Mouse (Mus musculus): Measurements from ENCODE around the gene Pxmp2. TPM values are rescaled to one million over a fixed set of nuclear protein-coding genes. Genes with fewer than 3 reads are reported as not detected.

Gene Pxmp2
- 5.3 and 5.5 TPM in 2 replicates for polyA plus RNA-seq (2014; fragmentation: Nextera tagmentation; extraction: Ambion mirVana)

GRCm38 (mm10) chr5:110285770-110286445 is at the start of gene Pxmp2, which contains the start of gene Pole:
Gene Pxmp2, minus strand, starts transcription at chr5:110286186.
Gene Pole, plus strand, starts transcription at chr5:110286306.
- peak within 1 kb of the TSS; percentile 49 for H3K9ac ChIP-seq (replicated peaks; ENCODE audit: low read depth, low read length)
- 1% methylated on average over 63 of the region's 64 CpGs for WGBS
- H3K27ac ChIP-seq (ENCODE audit: low read length): 0 out of 2 replicates have a peak within 1 kb of the TSS, but pooled peaks have one; percentile 34
- peak; percentile 100 for ATAC-seq (ENCODE audit: insufficient number of reproducible peaks, insufficient read depth, low FRiP score, low read depth)
- no peaks in the 10 kb centered on the region for H3K27me3 ChIP-seq (ENCODE audit: control insufficient read depth, insufficient read depth, low read length)
- peaks cover 7% of the 10 kb centered on the region; the same call in 1 of the 2 replicates for H3K4me1 ChIP-seq (ENCODE audit: control insufficient read depth, insufficient read depth, low read length)
- peaks cover 11% of the 10 kb centered on the region for H3K36me3 ChIP-seq (ENCODE audit: control insufficient read depth, insufficient read depth, low read length)
- no peaks in the 10 kb centered on the region for H3K9me3 ChIP-seq (ENCODE audit: control insufficient read depth, low read depth, low read length)
- H3K4me2 ChIP-seq (replicated peaks; ENCODE audit: low read depth, low read length): peak within 1 kb of the TSS; percentile 91
- H3K4me3 ChIP-seq (ENCODE audit: low read depth, low read length): peak within 1 kb of the TSS; percentile 47

GRCm38 (mm10) chr5:110330508-110330907 is 44.5 kb upstream of the Pxmp2 start:
- H3K27me3 ChIP-seq (ENCODE audit: control insufficient read depth, insufficient read depth, low read length): no peaks in the 10 kb centered on the region
- no peak overlapping the region for H3K4me3 ChIP-seq (ENCODE audit: low read depth, low read length)
- no peak overlapping the region for H3K27ac ChIP-seq (ENCODE audit: low read length)
- H3K36me3 ChIP-seq (ENCODE audit: control insufficient read depth, insufficient read depth, low read length): peaks cover 57% of the 10 kb centered on the region
- WGBS: 77% methylated on average over 3 of the region's 3 CpGs
- H3K9ac ChIP-seq (replicated peaks; ENCODE audit: low read depth, low read length): no peak overlapping the region
- no peaks in the 10 kb centered on the region for H3K9me3 ChIP-seq (ENCODE audit: control insufficient read depth, low read depth, low read length)
- H3K4me2 ChIP-seq (replicated peaks; ENCODE audit: low read depth, low read length): no peak overlapping the region
- ATAC-seq (ENCODE audit: insufficient number of reproducible peaks, insufficient read depth, low FRiP score, low read depth): no peak
- H3K4me1 ChIP-seq (ENCODE audit: control insufficient read depth, insufficient read depth, low read length): no peaks in the 10 kb centered on the region

- Histone ChIP-seq H3K4me2 (replicated peaks; ENCODE audit: low read depth, low read length) (no peak overlapping the region), H3K9ac (replicated peaks; ENCODE audit: low read depth, low read length) (no peak overlapping the region), H3K4me3 (ENCODE audit: low read depth, low read length) (no peak overlapping the region), H3K27ac (ENCODE audit: low read length) (no peak overlapping the region), H3K9me3 (ENCODE audit: control insufficient read depth, low read depth, low read length) (no peaks in the 10 kb centered on the region), H3K36me3 (ENCODE audit: control insufficient read depth, insufficient read depth, low read length) (peaks cover 37% of the 10 kb centered on the region), H3K4me1 (ENCODE audit: control insufficient read depth, insufficient read depth, low read length) (no peaks in the 10 kb centered on the region), H3K27me3 (ENCODE audit: control insufficient read depth, insufficient read depth, low read length) (no peaks in the 10 kb centered on the region)
- ATAC-seq (ENCODE audit: insufficient number of reproducible peaks, insufficient read depth, low FRiP score, low read depth): no peak
- WGBS: 88% methylated on average over 3 of the region's 3 CpGs
Observed at GRCm38 (mm10) chr5:110313127-110313526, 27.1 kb upstream of the Pxmp2 start.

- no peaks in the 10 kb centered on the region for H3K27me3 ChIP-seq (ENCODE audit: control insufficient read depth, insufficient read depth, low read length)
- H3K27ac ChIP-seq (ENCODE audit: low read length): no peak overlapping the region
- H3K36me3 ChIP-seq (ENCODE audit: control insufficient read depth, insufficient read depth, low read length): peaks cover 47% of the 10 kb centered on the region
- H3K9me3 ChIP-seq (ENCODE audit: control insufficient read depth, low read depth, low read length): no peaks in the 10 kb centered on the region
- WGBS: 92% methylated on average over 7 of the region's 7 CpGs
- no peak overlapping the region for H3K9ac ChIP-seq (replicated peaks; ENCODE audit: low read depth, low read length)
- no peak for ATAC-seq (ENCODE audit: insufficient number of reproducible peaks, insufficient read depth, low FRiP score, low read depth)
- no peak overlapping the region for H3K4me2 ChIP-seq (replicated peaks; ENCODE audit: low read depth, low read length)
- no peak overlapping the region for H3K4me3 ChIP-seq (ENCODE audit: low read depth, low read length)
- no peaks in the 10 kb centered on the region for H3K4me1 ChIP-seq (ENCODE audit: control insufficient read depth, insufficient read depth, low read length)
Observed at GRCm38 (mm10) chr5:110308861-110309260, 22.9 kb upstream of the Pxmp2 start.

GRCm38 (mm10) chr5:110300591-110300990 is 14.6 kb upstream of the Pxmp2 start:
- WGBS: 85% methylated on average over 2 of the region's 2 CpGs
- no peaks in the 10 kb centered on the region for H3K4me1 ChIP-seq (ENCODE audit: control insufficient read depth, insufficient read depth, low read length)
- H3K36me3 ChIP-seq (ENCODE audit: control insufficient read depth, insufficient read depth, low read length): peaks cover 57% of the 10 kb centered on the region

GRCm38 (mm10) chr5:110296637-110297036 is 10.7 kb upstream of the Pxmp2 start:
- peaks cover 53% of the 10 kb centered on the region for H3K36me3 ChIP-seq (ENCODE audit: control insufficient read depth, insufficient read depth, low read length)
- H3K4me2 ChIP-seq (replicated peaks; ENCODE audit: low read depth, low read length): no peak overlapping the region
- no peak overlapping the region for H3K9ac ChIP-seq (replicated peaks; ENCODE audit: low read depth, low read length)
- no peaks in the 10 kb centered on the region for H3K4me1 ChIP-seq (ENCODE audit: control insufficient read depth, insufficient read depth, low read length)
- 92% methylated on average over 1 of the region's 1 CpGs for WGBS
- no peaks in the 10 kb centered on the region for H3K27me3 ChIP-seq (ENCODE audit: control insufficient read depth, insufficient read depth, low read length)
- H3K9me3 ChIP-seq (ENCODE audit: control insufficient read depth, low read depth, low read length): no peaks in the 10 kb centered on the region
- H3K27ac ChIP-seq (ENCODE audit: low read length): no peak overlapping the region
- no peak overlapping the region for H3K4me3 ChIP-seq (ENCODE audit: low read depth, low read length)
- no peak for ATAC-seq (ENCODE audit: insufficient number of reproducible peaks, insufficient read depth, low FRiP score, low read depth)

More at GRCm38 (mm10) chr5:110300591-110300990, 14.6 kb upstream of the Pxmp2 start:
- H3K4me2 ChIP-seq (replicated peaks; ENCODE audit: low read depth, low read length): no peak overlapping the region
- ATAC-seq (ENCODE audit: insufficient number of reproducible peaks, insufficient read depth, low FRiP score, low read depth): no peak
- no peaks in the 10 kb centered on the region for H3K9me3 ChIP-seq (ENCODE audit: control insufficient read depth, low read depth, low read length)
- H3K27me3 ChIP-seq (ENCODE audit: control insufficient read depth, insufficient read depth, low read length): no peaks in the 10 kb centered on the region
- H3K4me3 ChIP-seq (ENCODE audit: low read depth, low read length): no peak overlapping the region
- H3K27ac ChIP-seq (ENCODE audit: low read length): no peak overlapping the region
- no peak overlapping the region for H3K9ac ChIP-seq (replicated peaks; ENCODE audit: low read depth, low read length)

GRCm38 (mm10) chr5:110291649-110292048 is 5.7 kb upstream of the Pxmp2 start:
- H3K36me3 ChIP-seq (ENCODE audit: control insufficient read depth, insufficient read depth, low read length): peaks cover 45% of the 10 kb centered on the region
- H3K27me3 ChIP-seq (ENCODE audit: control insufficient read depth, insufficient read depth, low read length): no peaks in the 10 kb centered on the region
- H3K4me3 ChIP-seq (ENCODE audit: low read depth, low read length): no peak overlapping the region
- 92% methylated on average over 1 of the region's 1 CpGs for WGBS
- no peaks in the 10 kb centered on the region for H3K9me3 ChIP-seq (ENCODE audit: control insufficient read depth, low read depth, low read length)
- no peak overlapping the region for H3K4me2 ChIP-seq (replicated peaks; ENCODE audit: low read depth, low read length)
- H3K9ac ChIP-seq (replicated peaks; ENCODE audit: low read depth, low read length): no peak overlapping the region
- H3K4me1 ChIP-seq (ENCODE audit: control insufficient read depth, insufficient read depth, low read length): no peaks in the 10 kb centered on the region
- H3K27ac ChIP-seq (ENCODE audit: low read length): no peak overlapping the region
- ATAC-seq (ENCODE audit: insufficient number of reproducible peaks, insufficient read depth, low FRiP score, low read depth): no peak

GRCm38 (mm10) chr5:110287084-110287475 is 1.1 kb upstream of the Pxmp2 start:
- no peak overlapping the region for H3K27ac ChIP-seq (ENCODE audit: low read length)
- H3K27me3 ChIP-seq (ENCODE audit: control insufficient read depth, insufficient read depth, low read length): no peaks in the 10 kb centered on the region

More at GRCm38 (mm10) chr5:110287084-110287475, 1.1 kb upstream of the Pxmp2 start:
- peaks cover 7% of the 10 kb centered on the region; the same call in 1 of the 2 replicates for H3K4me1 ChIP-seq (ENCODE audit: control insufficient read depth, insufficient read depth, low read length)
- H3K4me2 ChIP-seq (replicated peaks; ENCODE audit: low read depth, low read length): peak overlapping the region; percentile 91
- peaks cover 18% of the 10 kb centered on the region for H3K36me3 ChIP-seq (ENCODE audit: control insufficient read depth, insufficient read depth, low read length)
- H3K9ac ChIP-seq (replicated peaks; ENCODE audit: low read depth, low read length): no peak overlapping the region; the same call in 1 of the 2 replicates
- WGBS: 50% methylated on average over 2 of the region's 2 CpGs
- no peak for ATAC-seq (ENCODE audit: insufficient number of reproducible peaks, insufficient read depth, low FRiP score, low read depth)
- H3K4me3 ChIP-seq (ENCODE audit: low read depth, low read length): peak overlapping the region; percentile 47
- H3K9me3 ChIP-seq (ENCODE audit: control insufficient read depth, low read depth, low read length): no peaks in the 10 kb centered on the region
